Mouse (Mus musculus) liver, embryonic 16.5 days (tissue): ENCODE data around the gene Zfp799. TPM values are rescaled to one million over a fixed set of nuclear protein-coding genes. Genes with fewer than 3 reads are reported as not detected.

Experiments
- ATAC-seq: fragments of 200-750 bp; cut with Nextera tagmentation; 2 replicates; pipeline ENCODE4 v1.8.0; 2017; ENCODE audit warnings: low read depth, mild to moderate bottlenecking, moderate number of reproducible peaks, moderate library complexity
- H3K27ac ChIP-seq: fragments of 300-500 bp; sonication (generic); 2 replicates; pipeline ENCODE4 v1.5.1; 2014; ENCODE audit warnings: mild to moderate bottlenecking, low read length
- H3K27me3 ChIP-seq: fragments of 300-500 bp; sonication (generic); 2 replicates; pipeline ENCODE4 v1.6.1; 2014; ENCODE audit warnings: low read depth, low read length, mixed read lengths; ENCODE audit not compliant: control insufficient read depth, insufficient read depth
- H3K36me3 ChIP-seq: fragments of 300-500 bp; sonication (generic); 2 replicates; pipeline ENCODE4 v1.6.1; 2014; ENCODE audit warnings: mild to moderate bottlenecking; ENCODE audit not compliant: control insufficient read depth, insufficient read depth
- H3K4me1 ChIP-seq: fragments of 300-500 bp; sonication (generic); 2 replicates; pipeline ENCODE4 v1.6.1; 2014; ENCODE audit warnings: low read depth, low read length, mixed read lengths; ENCODE audit not compliant: control insufficient read depth
- H3K4me2 ChIP-seq: fragments of 300-500 bp; sonication (generic); 2 replicates; pipeline ENCODE4 v1.6.1; 2014; ENCODE audit warnings: low read depth, low read length, mixed read lengths
- H3K4me3 ChIP-seq: fragments of 300-500 bp; sonication (generic); 2 replicates; pipeline ENCODE4 v1.5.1; 2014; ENCODE audit warnings: low read depth, mild to moderate bottlenecking, low read length
- H3K9ac ChIP-seq: fragments of 300-500 bp; sonication (generic); 2 replicates; pipeline ENCODE4 v1.6.1; 2014; ENCODE audit warnings: low read depth, low read length
- H3K9me3 ChIP-seq: fragments of 300-500 bp; sonication (generic); replicated peaks from 2 replicates; pipeline ENCODE4 v1.6.1; 2016; ENCODE audit warnings: low read length; ENCODE audit not compliant: control insufficient read depth
- WGBS: fragments of 180-500 bp; shearing (Covaris S2); extraction: QIAGEN DNeasy Blood & Tissue Kit; methylation state at CpG from one replicate; pipeline ENCODE4 v1.1.7; 2014; ENCODE audit not compliant: insufficient replicate concordance; 5-methylcytosine and 5-hydroxymethylcytosine counted together
- polyA plus RNA-seq: library from polyadenylated mRNA; unstranded; fragments of >200 nt; fragmentation: Nextera tagmentation; extraction: Ambion mirVana; gene quantifications from 2 replicates; pipeline ENCODE4 v1.2.1, GENCODE M21; 2015

Zfp799 gene
- polyA plus RNA-seq, 1 experiment from 2014 or later: 2.0 TPM

- H3K27ac ChIP-seq: no peak overlapping the region
- 52% methylated on average over 2 of the region's 2 CpGs for WGBS
- H3K27me3 ChIP-seq: no peaks in the 10 kb centered on the region
- H3K9me3 ChIP-seq: no peaks in the 10 kb centered on the region
- H3K4me3 ChIP-seq: no peak overlapping the region
- ATAC-seq: no peak
- H3K4me2 ChIP-seq: no peak overlapping the region
- no peaks in the 10 kb centered on the region for H3K36me3 ChIP-seq
- no peak overlapping the region for H3K9ac ChIP-seq
- H3K4me1 ChIP-seq: no peaks in the 10 kb centered on the region
Observed at GRCm38 (mm10) chr17:32841388-32841787, 11.3 kb upstream of the Zfp799 start.

- WGBS: 44% methylated on average over 15 of the region's 15 CpGs
- H3K9ac ChIP-seq: no peak overlapping the region
- no peak for ATAC-seq
Observed at GRCm38 (mm10) chr17:32839083-32839802, 9.2 kb upstream of the Zfp799 start.

DNA sequence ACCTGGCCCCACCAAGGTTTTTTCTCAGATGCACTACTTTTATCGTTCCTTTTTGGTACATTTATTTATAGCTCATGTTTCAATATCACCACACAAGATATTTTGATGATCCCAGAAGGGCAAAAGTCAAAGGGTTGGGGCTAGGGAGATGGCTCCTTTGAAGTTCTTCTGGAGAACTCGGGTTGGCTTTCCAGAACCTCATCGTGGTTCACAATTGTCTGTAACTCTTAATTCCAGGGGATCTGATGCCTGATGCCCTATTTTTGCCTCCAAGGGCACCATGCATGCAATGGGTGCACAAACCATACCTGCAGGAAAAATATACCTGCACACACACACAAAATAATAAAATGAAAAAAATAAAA, 339 bp upstream of the Zfp799 start:
- Histone ChIP-seq H3K4me1 (no peaks in the 10 kb centered on the region; the same call in none of the 2 replicates), H3K36me3 (no peaks in the 10 kb centered on the region), H3K9me3 (no peaks in the 10 kb centered on the region), H3K4me2 (peak overlapping the region; percentile 66), H3K27me3 (no peaks in the 10 kb centered on the region), H3K27ac (no peak overlapping the region), H3K9ac (no peak overlapping the region), H3K4me3 (peak overlapping the region; percentile 72)
- WGBS: 22% methylated on average over 3 of the region's 3 CpGs
- ATAC-seq: no peak

More at GRCm38 (mm10) chr17:32839083-32839802, 9.2 kb upstream of the Zfp799 start:
- Histone ChIP-seq H3K4me2 (no peak overlapping the region), H3K27me3 (no peaks in the 10 kb centered on the region), H3K9me3 (no peaks in the 10 kb centered on the region), H3K4me3 (no peak overlapping the region), H3K27ac (no peak overlapping the region), H3K4me1 (no peaks in the 10 kb centered on the region), H3K36me3 (no peaks in the 10 kb centered on the region)

DNA sequence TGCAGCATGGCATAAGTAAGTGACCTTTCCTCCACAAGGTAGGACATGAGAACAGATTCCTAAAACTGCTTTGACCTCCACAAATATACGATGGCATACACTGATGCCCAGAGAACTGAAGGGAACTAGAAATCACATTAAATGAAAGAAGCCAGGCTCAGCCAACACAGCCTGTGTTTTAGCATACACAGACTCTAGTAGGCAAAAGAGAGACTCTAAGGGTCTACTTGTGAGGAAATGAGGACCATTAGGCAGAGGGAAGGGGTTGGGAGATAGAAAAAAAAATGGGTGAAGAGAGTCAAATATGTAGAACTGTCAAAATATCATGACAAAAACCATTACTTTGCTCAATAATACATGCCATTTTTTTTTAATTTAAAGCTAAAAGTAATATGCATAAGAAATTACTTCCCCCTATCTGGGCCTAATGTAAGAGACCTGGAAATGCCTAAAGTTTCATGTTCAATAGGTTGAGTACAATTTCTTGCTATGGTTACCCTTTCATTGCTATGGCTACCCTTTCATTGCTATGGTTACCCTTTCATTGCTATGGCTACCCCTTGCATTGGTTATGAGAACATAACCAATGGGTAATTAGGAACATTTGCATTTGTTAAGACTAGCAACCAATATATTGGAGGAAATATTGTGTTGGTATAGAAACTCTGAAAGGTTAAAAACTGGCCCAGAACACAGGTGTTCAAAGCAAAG, 13.8 kb downstream of the Zfp799 start:
- H3K27ac ChIP-seq: no peak overlapping the region
- no peak overlapping the region for H3K4me2 ChIP-seq
- WGBS: 85% methylated on average over 1 of the region's 1 CpGs
- H3K27me3 ChIP-seq: no peaks in the 10 kb centered on the region
- peaks cover 16% of the 10 kb centered on the region for H3K36me3 ChIP-seq
- H3K9ac ChIP-seq: no peak overlapping the region
- H3K4me3 ChIP-seq: no peak overlapping the region
- no peaks in the 10 kb centered on the region for H3K9me3 ChIP-seq
- ATAC-seq: no peak
- H3K4me1 ChIP-seq: no peaks in the 10 kb centered on the region

GRCm38 (mm10) chr17:32814136-32814535, 15.9 kb downstream of the Zfp799 start:
- no peak for ATAC-seq
- Histone ChIP-seq H3K36me3 (no peaks in the 10 kb centered on the region; the same call in 1 of the 2 replicates), H3K27me3 (no peaks in the 10 kb centered on the region; the same call in 1 of the 2 replicates), H3K27ac (no peak overlapping the region), H3K4me1 (no peaks in the 10 kb centered on the region), H3K4me2 (no peak overlapping the region), H3K9me3 (no peaks in the 10 kb centered on the region), H3K4me3 (no peak overlapping the region), H3K9ac (no peak overlapping the region)
- 68% methylated on average over 7 of the region's 7 CpGs for WGBS

DNA sequence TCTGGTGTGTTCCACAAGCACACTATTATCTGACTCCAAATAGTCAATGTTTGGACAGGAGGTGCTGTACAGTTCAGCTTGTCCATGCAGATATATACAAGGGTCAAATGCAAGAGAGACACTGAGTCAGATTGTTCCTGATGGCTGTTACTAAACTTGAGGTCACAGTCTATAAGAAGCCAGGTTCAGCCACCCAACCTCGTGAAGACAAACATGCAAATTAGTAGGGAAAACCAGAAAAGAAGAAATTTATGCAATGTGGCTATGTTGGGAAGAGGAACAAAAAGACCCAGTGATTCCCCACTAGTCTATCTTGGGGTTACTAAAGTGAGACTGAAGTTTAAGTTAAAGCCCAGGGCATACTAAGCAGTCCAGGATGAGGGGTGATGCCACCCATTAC, 19.4 kb downstream of the Zfp799 start:
- H3K4me2 ChIP-seq: no peak overlapping the region
- H3K27me3 ChIP-seq: peaks cover 3% of the 10 kb centered on the region; the same call in 1 of the 2 replicates
- no peak overlapping the region for H3K9ac ChIP-seq
- no peak for ATAC-seq
- no peaks in the 10 kb centered on the region for H3K4me1 ChIP-seq
- no peak overlapping the region for H3K27ac ChIP-seq
- no peaks in the 10 kb centered on the region for H3K36me3 ChIP-seq
- H3K9me3 ChIP-seq: no peaks in the 10 kb centered on the region
- no peak overlapping the region for H3K4me3 ChIP-seq
- WGBS: 25% methylated on average over 1 of the region's 1 CpGs

GRCm38 (mm10) chr17:32809544-32810374, 20.3 kb downstream of the Zfp799 start, which contains the start of gene Zfp811:
Gene Zfp811 (minus strand): TSS chr17:32809931.
- no peaks in the 10 kb centered on the region for H3K9me3 ChIP-seq
- H3K4me2 ChIP-seq: no peak within 1 kb of the TSS; the same call in 1 of the 2 replicates
- H3K27me3 ChIP-seq: peaks cover 3% of the 10 kb centered on the region; the same call in 1 of the 2 replicates
- H3K36me3 ChIP-seq: no peaks in the 10 kb centered on the region
- no peak within 1 kb of the TSS for H3K27ac ChIP-seq
- 5% methylated on average over 17 of the region's 17 CpGs for WGBS
- no peaks in the 10 kb centered on the region for H3K4me1 ChIP-seq
- peak within 1 kb of the TSS; percentile 2; the same call in 1 of the 2 replicates for H3K4me3 ChIP-seq
- H3K9ac ChIP-seq: no peak within 1 kb of the TSS
- no peak for ATAC-seq

GRCm38 (mm10) chr17:32808921-32809320, 21.1 kb downstream of the Zfp799 start:
- peaks cover 3% of the 10 kb centered on the region; the same call in 1 of the 2 replicates for H3K27me3 ChIP-seq
- H3K27ac ChIP-seq: no peak overlapping the region
- H3K4me1 ChIP-seq: no peaks in the 10 kb centered on the region
- no peak overlapping the region for H3K4me3 ChIP-seq
- no peaks in the 10 kb centered on the region for H3K9me3 ChIP-seq
- 19% methylated on average over 8 of the region's 8 CpGs for WGBS
- ATAC-seq: no peak
- H3K4me2 ChIP-seq: no peak overlapping the region; the same call in 1 of the 2 replicates
- no peaks in the 10 kb centered on the region for H3K36me3 ChIP-seq
- no peak overlapping the region for H3K9ac ChIP-seq
